Mouse (Mus musculus) neural tube, embryonic 11.5 days (tissue): ENCODE data around the gene Ezh1. TPM values are rescaled to one million over a fixed set of nuclear protein-coding genes. Genes with fewer than 3 reads are reported as not detected.

Experiments
- ATAC-seq: fragments of 200-750 bp; cut with Nextera tagmentation; 2 replicates; pipeline ENCODE4 v1.8.0; 2017; ENCODE audit warnings: moderate number of reproducible peaks, mild to moderate bottlenecking, moderate TSS enrichment, moderate library complexity; ENCODE audit not compliant: insufficient read depth, low FRiP score, low TSS enrichment
- DNase-seq: peaks from one replicate; pipeline ENCODE4 v3.0.0-alpha.2; 2015; ENCODE audit warnings: low spot score
- H3K27ac ChIP-seq: fragments of 300-500 bp; sonication (generic); 2 replicates; pipeline ENCODE4 v1.5.1; 2014; ENCODE audit warnings: low read depth, mild to moderate bottlenecking, low read length
- H3K27me3 ChIP-seq: fragments of 300-500 bp; sonication (generic); 2 replicates; pipeline ENCODE4 v1.6.1; 2014; ENCODE audit warnings: mild to moderate bottlenecking, low read length, mixed read lengths; ENCODE audit not compliant: control insufficient read depth, insufficient read depth
- H3K36me3 ChIP-seq: fragments of 300-500 bp; sonication (generic); 2 replicates; pipeline ENCODE4 v1.6.1; 2014; ENCODE audit warnings: mild to moderate bottlenecking, low read length, moderate library complexity, mixed read lengths; ENCODE audit not compliant: control insufficient read depth, insufficient read depth
- H3K4me1 ChIP-seq: fragments of 300-500 bp; sonication (generic); 2 replicates; pipeline ENCODE4 v1.6.1; 2014; ENCODE audit warnings: low read length, mixed read lengths; ENCODE audit not compliant: control insufficient read depth, insufficient read depth
- H3K4me2 ChIP-seq: fragments of 300-500 bp; sonication (generic); 2 replicates; pipeline ENCODE4 v1.6.1; 2014; ENCODE audit warnings: low read depth, mild to moderate bottlenecking, moderate library complexity
- H3K4me3 ChIP-seq: fragments of 300-500 bp; sonication (generic); 2 replicates; pipeline ENCODE4 v1.5.1; 2014; ENCODE audit warnings: low read depth, low read length
- H3K9ac ChIP-seq: fragments of 300-500 bp; sonication (generic); 2 replicates; pipeline ENCODE4 v1.6.1; 2014; ENCODE audit warnings: mild to moderate bottlenecking, low read length
- H3K9me3 ChIP-seq: fragments of 300-500 bp; sonication (generic); 2 replicates; pipeline ENCODE4 v1.6.1; 2016; ENCODE audit warnings: low read length; ENCODE audit not compliant: control insufficient read depth
- WGBS: fragments of 180-500 bp; shearing (Covaris S2); extraction: QIAGEN DNeasy Blood & Tissue Kit; methylation state at CpG from one replicate; pipeline ENCODE4 v1.1.7; 2014; 5-methylcytosine and 5-hydroxymethylcytosine counted together
- polyA plus RNA-seq: library from polyadenylated mRNA; unstranded; fragments of >200 nt; fragmentation: Nextera tagmentation; extraction: Ambion mirVana; gene quantifications from 2 replicates; pipeline ENCODE4 v1.2.1, GENCODE M21; 2014

Ezh1 gene
- polyA plus RNA-seq, 1 experiment from 2014 or later: 11.2 TPM

GRCm38 (mm10) chr11:101182771-101183517 lies 43.3 kb downstream of the Ezh1 start:
- H3K4me2 ChIP-seq: no peak overlapping the region
- H3K27me3 ChIP-seq: peaks cover 9% of the 10 kb centered on the region
- ATAC-seq (no peak), DNase-seq (no peak)
- WGBS: 78% methylated on average over 14 of the region's 14 CpGs
- no peak overlapping the region for H3K9ac ChIP-seq
- H3K36me3 ChIP-seq: no peaks in the 10 kb centered on the region
- H3K4me1 ChIP-seq: no peaks in the 10 kb centered on the region
- H3K27ac ChIP-seq: no peak overlapping the region
- no peaks in the 10 kb centered on the region for H3K9me3 ChIP-seq
- no peak overlapping the region for H3K4me3 ChIP-seq

GRCm38 (mm10) chr11:101181961-101182360 lies 44.3 kb downstream of the Ezh1 start:
- H3K4me3 ChIP-seq: no peak overlapping the region
- H3K4me2 ChIP-seq: no peak overlapping the region
- no peaks in the 10 kb centered on the region for H3K9me3 ChIP-seq
- 96% methylated on average over 11 of the region's 11 CpGs for WGBS
- H3K27me3 ChIP-seq: peaks cover 18% of the 10 kb centered on the region
- no peak overlapping the region for H3K9ac ChIP-seq
- no peaks in the 10 kb centered on the region for H3K36me3 ChIP-seq
- ATAC-seq: no peak
- no peak for DNase-seq
- no peak overlapping the region for H3K27ac ChIP-seq
- no peaks in the 10 kb centered on the region for H3K4me1 ChIP-seq

- WGBS: 45% methylated on average over 10 of the region's 10 CpGs
- H3K27ac ChIP-seq: no peak overlapping the region
- H3K4me1 ChIP-seq: no peaks in the 10 kb centered on the region
- no peak overlapping the region for H3K9ac ChIP-seq
- H3K4me3 ChIP-seq: no peak overlapping the region
- ATAC-seq: no peak
- DNase-seq: peak; percentile 75
- H3K27me3 ChIP-seq: peaks cover 27% of the 10 kb centered on the region
- H3K4me2 ChIP-seq: no peak overlapping the region
- no peaks in the 10 kb centered on the region for H3K9me3 ChIP-seq
- H3K36me3 ChIP-seq: no peaks in the 10 kb centered on the region
These were observed 45.2 kb downstream of the Ezh1 start for GRCm38 (mm10) chr11:101180846-101181740.

- H3K27ac ChIP-seq: no peak overlapping the region
- WGBS: 75% methylated on average over 17 of the region's 17 CpGs
- H3K27me3 ChIP-seq: peaks cover 31% of the 10 kb centered on the region
- H3K4me2 ChIP-seq: no peak overlapping the region
- H3K4me1 ChIP-seq: no peaks in the 10 kb centered on the region
- DNase-seq (no peak), ATAC-seq (no peak)
- H3K9ac ChIP-seq: no peak overlapping the region
- no peak overlapping the region for H3K4me3 ChIP-seq
- H3K36me3 ChIP-seq: no peaks in the 10 kb centered on the region
- H3K9me3 ChIP-seq: no peaks in the 10 kb centered on the region
These were observed 46.0 kb downstream of the Ezh1 start for GRCm38 (mm10) chr11:101180261-101180660.

- no peak for ATAC-seq
- peaks cover 41% of the 10 kb centered on the region for H3K27me3 ChIP-seq
- H3K9me3 ChIP-seq: no peaks in the 10 kb centered on the region
- no peaks in the 10 kb centered on the region for H3K36me3 ChIP-seq
- H3K4me2 ChIP-seq: no peak overlapping the region
- no peak overlapping the region for H3K9ac ChIP-seq
- H3K4me1 ChIP-seq: peaks cover 2% of the 10 kb centered on the region; the same call in 1 of the 2 replicates
- no peak overlapping the region for H3K4me3 ChIP-seq
- no peak for DNase-seq
- WGBS: 85% methylated on average over 15 of the region's 15 CpGs
- no peak overlapping the region for H3K27ac ChIP-seq
These were observed 47.0 kb downstream of the Ezh1 start for GRCm38 (mm10) chr11:101179306-101179705.

GRCm38 (mm10) chr11:101178061-101179058 lies 47.9 kb downstream of the Ezh1 start:
- Histone ChIP-seq H3K36me3 (no peaks in the 10 kb centered on the region), H3K4me3 (no peak overlapping the region), H3K9me3 (no peaks in the 10 kb centered on the region), H3K9ac (no peak overlapping the region), H3K4me2 (peak overlapping the region; percentile 10; the same call in 1 of the 2 replicates), H3K27ac (no peak overlapping the region), H3K27me3 (peaks cover 46% of the 10 kb centered on the region), H3K4me1 (peaks cover 6% of the 10 kb centered on the region; the same call in 1 of the 2 replicates)
- no peak for DNase-seq
- WGBS: 51% methylated on average over 36 of the region's 36 CpGs
- ATAC-seq: no peak

- H3K4me1 ChIP-seq: peaks cover 10% of the 10 kb centered on the region; the same call in 1 of the 2 replicates
- H3K9ac ChIP-seq: no peak overlapping the region
- H3K4me3 ChIP-seq: no peak overlapping the region
These were observed 49.1 kb downstream of the Ezh1 start for GRCm38 (mm10) chr11:101176933-101177773.

More at GRCm38 (mm10) chr11:101176933-101177773, 49.1 kb downstream of the Ezh1 start:
- H3K36me3 ChIP-seq: no peaks in the 10 kb centered on the region
- H3K27ac ChIP-seq: no peak overlapping the region
- ATAC-seq (no peak), DNase-seq (peak; percentile 42)
- H3K9me3 ChIP-seq: no peaks in the 10 kb centered on the region
- WGBS: 24% methylated on average over 22 of the region's 22 CpGs
- peaks cover 52% of the 10 kb centered on the region for H3K27me3 ChIP-seq
- H3K4me2 ChIP-seq: no peak overlapping the region; the same call in 1 of the 2 replicates
